Mouse (Mus musculus): ENCODE measurements around the gene Uvrag.

Uvrag gene

GRCm38 (mm10) chr7:99166159-99166558 is 25.2 kb upstream of the Uvrag start:
- no peak for DNase-seq (ENCODE audit: low spot score in 2 of 2)

GRCm38 (mm10) chr7:99164873-99165410 is 24.0 kb upstream of the Uvrag start:
- no peak for DNase-seq (ENCODE audit: low spot score in 2 of 2)

- DNase-seq (ENCODE audit: low spot score in 2 of 2): no peak
These were observed 21.5 kb upstream of the Uvrag start for GRCm38 (mm10) chr7:99162462-99162861.

GRCm38 (mm10) chr7:99161961-99162360 is 21.0 kb upstream of the Uvrag start:
- DNase-seq (ENCODE audit: low spot score in 2 of 2): no peak

- no peak for DNase-seq (ENCODE audit: low spot score in 2 of 2)
These were observed 20.6 kb upstream of the Uvrag start for GRCm38 (mm10) chr7:99161529-99161928.

GRCm38 (mm10) chr7:99160995-99161394 is 20.1 kb upstream of the Uvrag start:
- DNase-seq (ENCODE audit: low spot score in 2 of 2): no peak

- DNase-seq (ENCODE audit: low spot score in 2 of 2): no peak
These were observed 18.5 kb upstream of the Uvrag start for GRCm38 (mm10) chr7:99159446-99159845.

- DNase-seq (ENCODE audit: low spot score in 2 of 2): no peak
These were observed 18.0 kb upstream of the Uvrag start for GRCm38 (mm10) chr7:99158904-99159303.

- DNase-seq (ENCODE audit: low spot score in 2 of 2): no peak
These were observed 17.1 kb upstream of the Uvrag start for GRCm38 (mm10) chr7:99158011-99158410.

- no peak for DNase-seq (ENCODE audit: low spot score in 2 of 2)
These were observed 15.8 kb upstream of the Uvrag start for GRCm38 (mm10) chr7:99156737-99157136.

- DNase-seq (ENCODE audit: low spot score in 2 of 2): no peak
These were observed 14.7 kb upstream of the Uvrag start for GRCm38 (mm10) chr7:99155311-99156289.

GRCm38 (mm10) chr7:99154648-99155151 is 13.8 kb upstream of the Uvrag start:
- no peak for DNase-seq (ENCODE audit: low spot score in 2 of 2)

- no peak for DNase-seq (ENCODE audit: low spot score in 2 of 2)
These were observed 12.8 kb upstream of the Uvrag start for GRCm38 (mm10) chr7:99153686-99154202.

- no peak for DNase-seq (ENCODE audit: low spot score in 2 of 2)
These were observed 11.8 kb upstream of the Uvrag start for GRCm38 (mm10) chr7:99152756-99153155.

GRCm38 (mm10) chr7:99151342-99151741 is 10.4 kb upstream of the Uvrag start:
- peak; percentile 92 to 98 for DNase-seq (ENCODE audit: low spot score in 2 of 2)

- no peak for DNase-seq (ENCODE audit: low spot score in 2 of 2)
These were observed 8.1 kb upstream of the Uvrag start for GRCm38 (mm10) chr7:99149017-99149416.

- no peak for DNase-seq (ENCODE audit: low spot score in 2 of 2)
These were observed 6.6 kb upstream of the Uvrag start for GRCm38 (mm10) chr7:99147494-99147893.

- no peak for DNase-seq (ENCODE audit: low spot score in 2 of 2)
These were observed 6.0 kb upstream of the Uvrag start for GRCm38 (mm10) chr7:99146906-99147305.

GRCm38 (mm10) chr7:99146011-99146410 is 5.1 kb upstream of the Uvrag start:
- DNase-seq (ENCODE audit: low spot score in 2 of 2): no peak

- DNase-seq (ENCODE audit: low spot score in 2 of 2): no peak
These were observed 3.7 kb upstream of the Uvrag start for GRCm38 (mm10) chr7:99144616-99145015.

- DNase-seq (ENCODE audit: low spot score in 2 of 2): no peak
These were observed 2.3 kb upstream of the Uvrag start for GRCm38 (mm10) chr7:99143244-99143643.

GRCm38 (mm10) chr7:99141919-99142606 is 1.1 kb upstream of the Uvrag start:
- no peak for DNase-seq (ENCODE audit: low spot score in 2 of 2)
